Mouse (Mus musculus): ENCODE measurements around the gene Timp3.

DNA sequence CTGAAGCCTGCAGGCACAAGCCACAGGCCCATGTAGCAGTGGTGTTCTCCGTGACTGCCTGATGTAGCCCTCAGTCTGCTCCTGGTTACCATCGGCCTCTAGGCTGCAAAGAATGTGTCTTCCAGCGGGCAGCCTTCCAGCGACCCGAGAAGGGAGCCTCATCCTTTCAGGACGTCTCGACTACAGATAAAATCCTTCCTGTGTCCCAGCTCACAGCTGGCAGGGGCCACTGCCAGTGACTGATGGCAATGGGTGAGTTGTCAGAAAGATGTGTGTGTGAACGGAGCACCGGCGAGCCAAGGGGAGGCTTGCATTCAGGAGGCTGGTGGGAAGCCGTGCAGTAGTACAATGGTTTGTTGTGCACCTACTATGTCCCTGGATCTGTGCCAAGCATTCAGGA, 75.7 kb downstream of the Timp3 start:
- TF ChIP-seq POLR2A (IDR thresholded peaks at IDR 0.05; ENCODE audit: insufficient read depth, low read depth, low read length) (no peak), EP300 (IDR thresholded peaks at IDR 0.05; ENCODE audit: insufficient read depth, low read depth, low read length) (no peak), CTCF (IDR thresholded peaks at IDR 0.05) (no peak)

Data from heart, adult 2 months (tissue).